Mouse (Mus musculus) forebrain, embryonic 11.5 days (tissue): ENCODE measurements around the gene Nfatc2ip. TPM values are rescaled to one million over a fixed set of nuclear protein-coding genes. Genes with fewer than 3 reads are reported as not detected.

ENCODE experiments used
- ATAC-seq: fragments of 200-750 bp; cut with Nextera tagmentation; replicated peaks from 2 replicates; pipeline ENCODE4 v1.8.0; 2017; ENCODE audit warnings: moderate TSS enrichment; ENCODE audit not compliant: low FRiP score
- DNase-seq: peaks from one replicate; pipeline ENCODE4 v3.0.0-alpha.2; 2017; ENCODE audit warnings: low spot score
- H3K27ac ChIP-seq: fragments of 300-500 bp; sonication (generic); 2 replicates; pipeline ENCODE4 v1.5.1; 2014; ENCODE audit warnings: low read depth, low read length
- H3K27me3 ChIP-seq: fragments of 300-500 bp; sonication (generic); 2 replicates; pipeline ENCODE4 v1.6.1; 2014; ENCODE audit warnings: mild to moderate bottlenecking, low read length, mixed read lengths; ENCODE audit not compliant: control insufficient read depth, insufficient read depth
- H3K36me3 ChIP-seq: fragments of 300-500 bp; sonication (generic); 2 replicates; pipeline ENCODE4 v1.6.1; 2014; ENCODE audit warnings: mild to moderate bottlenecking, low read length, moderate library complexity, mixed read lengths; ENCODE audit not compliant: control insufficient read depth, insufficient read depth
- H3K4me1 ChIP-seq: fragments of 300-500 bp; sonication (generic); replicated peaks from 2 replicates; pipeline ENCODE4 v1.6.1; 2014; ENCODE audit warnings: low read length, mixed read lengths; ENCODE audit not compliant: control insufficient read depth, insufficient read depth
- H3K4me2 ChIP-seq: fragments of 300-500 bp; sonication (generic); 2 replicates; pipeline ENCODE4 v1.6.1; 2014; ENCODE audit warnings: low read depth, mild to moderate bottlenecking, low read length, moderate library complexity, mixed read lengths; ENCODE audit not compliant: severe bottlenecking
- H3K4me3 ChIP-seq: fragments of 300-500 bp; sonication (generic); 2 replicates; pipeline ENCODE4 v1.5.1; 2014; ENCODE audit warnings: low read depth, low read length
- H3K9ac ChIP-seq: fragments of 300-500 bp; sonication (generic); 2 replicates; pipeline ENCODE4 v1.6.1; 2014; ENCODE audit warnings: low read length
- H3K9me3 ChIP-seq: fragments of 300-500 bp; sonication (generic); 2 replicates; pipeline ENCODE4 v1.6.1; 2016; ENCODE audit warnings: low read length, mixed read lengths; ENCODE audit not compliant: control insufficient read depth
- WGBS: fragments of 180-500 bp; shearing (Covaris S2); extraction: QIAGEN DNeasy Blood & Tissue Kit; methylation state at CpG from one replicate; pipeline ENCODE4 v1.1.7; 2014; 5-methylcytosine and 5-hydroxymethylcytosine counted together
- polyA plus RNA-seq: library from polyadenylated mRNA; unstranded; fragments of >200 nt; fragmentation: Nextera tagmentation; extraction: Ambion mirVana; gene quantifications from 2 replicates; pipeline ENCODE4 v1.2.1, GENCODE M21; 2014

Nfatc2ip gene
- 3.6 and 4.5 TPM in 2 replicates for polyA plus RNA-seq

GRCm38 (mm10) chr7:126396298-126397119 is at the start of gene Nfatc2ip:
Gene Nfatc2ip, minus strand, starts transcription at chr7:126396737.
- no peaks in the 10 kb centered on the region for H3K27me3 ChIP-seq
- H3K4me2 ChIP-seq: peak within 1 kb of the TSS; percentile 71
- H3K27ac ChIP-seq: no peak within 1 kb of the TSS
- DNase-seq: peak; percentile 95
- WGBS: under 1% methylated on average over 59 of the region's 59 CpGs
- H3K36me3 ChIP-seq: no peaks in the 10 kb centered on the region
- peak within 1 kb of the TSS; percentile 89 for H3K4me3 ChIP-seq
- ATAC-seq: peak; percentile 100
- peak within 1 kb of the TSS; percentile 76 for H3K9ac ChIP-seq
- no peaks in the 10 kb centered on the region for H3K9me3 ChIP-seq
- H3K4me1 ChIP-seq: 0 out of 2 replicates have a peak, but pooled peaks cover 3% of the 10 kb centered on the region

- DNase-seq: no peak
- Histone ChIP-seq H3K4me2 (no peak overlapping the region), H3K27me3 (no peaks in the 10 kb centered on the region), H3K4me3 (no peak overlapping the region), H3K4me1 (no peaks in the 10 kb centered on the region), H3K9ac (no peak overlapping the region), H3K9me3 (no peaks in the 10 kb centered on the region), H3K36me3 (no peaks in the 10 kb centered on the region), H3K27ac (no peak overlapping the region)
- WGBS: 93% methylated on average over 21 of the region's 21 CpGs
- no peak for ATAC-seq
Measured at GRCm38 (mm10) chr7:126446217-126446616, 49.7 kb upstream of the Nfatc2ip start.

GRCm38 (mm10) chr7:126445104-126445815 is 48.7 kb upstream of the Nfatc2ip start:
- no peak overlapping the region for H3K27ac ChIP-seq
- no peaks in the 10 kb centered on the region for H3K4me1 ChIP-seq
- H3K4me3 ChIP-seq: no peak overlapping the region
- no peak for DNase-seq
- ATAC-seq: no peak
- no peak overlapping the region for H3K4me2 ChIP-seq
- H3K9me3 ChIP-seq: no peaks in the 10 kb centered on the region
- no peak overlapping the region for H3K9ac ChIP-seq
- no peaks in the 10 kb centered on the region for H3K27me3 ChIP-seq
- H3K36me3 ChIP-seq: no peaks in the 10 kb centered on the region
- WGBS: 93% methylated on average over 15 of the region's 15 CpGs

- H3K36me3 ChIP-seq: no peaks in the 10 kb centered on the region
- H3K27me3 ChIP-seq: no peaks in the 10 kb centered on the region
- WGBS: 93% methylated on average over 9 of the region's 9 CpGs
- no peak overlapping the region for H3K4me3 ChIP-seq
- H3K4me1 ChIP-seq: no peaks in the 10 kb centered on the region
- H3K4me2 ChIP-seq: no peak overlapping the region
- no peaks in the 10 kb centered on the region for H3K9me3 ChIP-seq
- no peak for DNase-seq
- H3K27ac ChIP-seq: no peak overlapping the region
- no peak overlapping the region for H3K9ac ChIP-seq
- no peak for ATAC-seq
Measured at GRCm38 (mm10) chr7:126444536-126444935, 48.0 kb upstream of the Nfatc2ip start.

- Histone ChIP-seq H3K27ac (no peak overlapping the region), H3K4me1 (no peaks in the 10 kb centered on the region), H3K4me3 (no peak overlapping the region), H3K4me2 (no peak overlapping the region), H3K27me3 (no peaks in the 10 kb centered on the region), H3K9me3 (no peaks in the 10 kb centered on the region), H3K9ac (no peak overlapping the region), H3K36me3 (no peaks in the 10 kb centered on the region)
- WGBS: 93% methylated on average over 10 of the region's 10 CpGs
- no peak for DNase-seq
- no peak for ATAC-seq
Measured at GRCm38 (mm10) chr7:126443997-126444396, 47.5 kb upstream of the Nfatc2ip start.

- H3K4me2 ChIP-seq: no peak overlapping the region
- H3K27me3 ChIP-seq: no peaks in the 10 kb centered on the region
- no peak overlapping the region for H3K4me3 ChIP-seq
- no peak for DNase-seq
- 90% methylated on average over 9 of the region's 9 CpGs for WGBS
- no peaks in the 10 kb centered on the region for H3K36me3 ChIP-seq
- H3K9me3 ChIP-seq: no peaks in the 10 kb centered on the region
- no peak overlapping the region for H3K27ac ChIP-seq
- no peak for ATAC-seq
- H3K9ac ChIP-seq: no peak overlapping the region
- H3K4me1 ChIP-seq: no peaks in the 10 kb centered on the region
Measured at GRCm38 (mm10) chr7:126440134-126440533, 43.6 kb upstream of the Nfatc2ip start.

- 21% methylated on average over 8 of the region's 8 CpGs for WGBS
- no peaks in the 10 kb centered on the region for H3K27me3 ChIP-seq
- ATAC-seq (no peak), DNase-seq (peak; percentile 83)
- H3K9me3 ChIP-seq: no peaks in the 10 kb centered on the region
- no peak overlapping the region for H3K27ac ChIP-seq
- no peak overlapping the region for H3K4me3 ChIP-seq
- no peaks in the 10 kb centered on the region for H3K4me1 ChIP-seq
- no peaks in the 10 kb centered on the region for H3K36me3 ChIP-seq
- no peak overlapping the region for H3K4me2 ChIP-seq
- no peak overlapping the region for H3K9ac ChIP-seq
Measured at GRCm38 (mm10) chr7:126436851-126437250, 40.3 kb upstream of the Nfatc2ip start.

- WGBS: 88% methylated on average over 3 of the region's 3 CpGs
- Histone ChIP-seq H3K4me1 (no peaks in the 10 kb centered on the region), H3K27me3 (no peaks in the 10 kb centered on the region), H3K9ac (no peak overlapping the region), H3K4me2 (no peak overlapping the region), H3K9me3 (no peaks in the 10 kb centered on the region), H3K4me3 (no peak overlapping the region), H3K36me3 (no peaks in the 10 kb centered on the region), H3K27ac (no peak overlapping the region)
- DNase-seq (no peak), ATAC-seq (no peak)
Measured at GRCm38 (mm10) chr7:126435801-126436200, 39.3 kb upstream of the Nfatc2ip start.
